Mouse (Mus musculus) forebrain, postnatal 0 days (tissue): Measurements from ENCODE around the gene Trp63. TPM values are rescaled to one million over a fixed set of nuclear protein-coding genes. Genes with fewer than 3 reads are reported as not detected.
"Not testable (repeated sequence)": the region's sequence is repeated elsewhere in the genome, so short reads cannot be mapped to it uniquely, and the experiment has no call there.

ENCODE experiments used
- ATAC-seq: fragments of 200-750 bp; cut with Nextera tagmentation; 2 replicates; pipeline ENCODE4 v1.8.0; 2017; ENCODE audit warnings: mild to moderate bottlenecking, moderate library complexity
- DNase-seq: peaks from one replicate; pipeline ENCODE4 v3.0.0-alpha.2; 2015
- H3K27ac ChIP-seq: fragments of 300-500 bp; sonication (generic); 2 replicates; pipeline ENCODE4 v1.5.1; 2014; ENCODE audit warnings: low read depth, mild to moderate bottlenecking, antibody characterized with exemption, low read length, moderate library complexity, mixed read lengths
- H3K27me3 ChIP-seq: fragments of 300-500 bp; sonication (generic); 2 replicates; pipeline ENCODE4 v1.6.1; 2014; ENCODE audit warnings: mild to moderate bottlenecking, low read length, mixed read lengths; ENCODE audit not compliant: insufficient read depth
- H3K36me3 ChIP-seq: fragments of 300-500 bp; sonication (generic); 2 replicates; pipeline ENCODE4 v1.6.1; 2014; ENCODE audit warnings: mild to moderate bottlenecking, moderate library complexity; ENCODE audit not compliant: insufficient read depth
- H3K4me1 ChIP-seq: fragments of 300-500 bp; sonication (generic); 2 replicates; pipeline ENCODE4 v1.6.1; 2014; ENCODE audit warnings: antibody characterized with exemption; ENCODE audit not compliant: insufficient read depth
- H3K4me2 ChIP-seq: fragments of 300-500 bp; sonication (generic); 2 replicates; pipeline ENCODE4 v1.6.1; 2014; ENCODE audit warnings: low read depth, mild to moderate bottlenecking, moderate library complexity
- H3K4me3 ChIP-seq: fragments of 300-500 bp; sonication (generic); 2 replicates; pipeline ENCODE4 v1.5.1; 2014; ENCODE audit warnings: low read depth, low read length, mixed read lengths
- H3K9ac ChIP-seq: fragments of 300-500 bp; sonication (generic); 2 replicates; pipeline ENCODE4 v1.6.1; 2014; ENCODE audit warnings: mild to moderate bottlenecking
- H3K9me3 ChIP-seq: fragments of 300-500 bp; sonication (generic); 2 replicates; pipeline ENCODE4 v1.6.1; 2016; ENCODE audit warnings: low read length
- CTCF ChIP-seq: sonication (generic); IDR thresholded peaks from 2 replicates; pipeline ENCODE4 v1.5.1; 2016; ENCODE audit warnings: antibody characterized with exemption, control low read depth, low read depth
- WGBS: fragments of 180-500 bp; shearing (Covaris S2); extraction: QIAGEN DNeasy Blood & Tissue Kit; methylation state at CpG from one replicate; pipeline ENCODE4 v1.1.7; 2014; 5-methylcytosine and 5-hydroxymethylcytosine counted together
- polyA plus RNA-seq: library from polyadenylated mRNA; unstranded; fragments of >200 nt; fragmentation: Nextera tagmentation; extraction: Ambion mirVana; gene quantifications from 2 replicates; pipeline ENCODE4 v1.2.1, GENCODE M21; 2015
- total RNA-seq: library from RNA; depleted of rRNA; stranded (reverse); fragments of >200 nt; gene quantifications from 2 replicates; pipeline ENCODE4 v1.2.3, GENCODE M21; 2014; rRNA removed

Gene Trp63
- total RNA-seq (0.14 and 0.23 TPM in 2 replicates), polyA plus RNA-seq (0.15 and 0.23 TPM in 2 replicates)

GRCm38 (mm10) chr16:25683531-25684248 lies at the start of gene Trp63:
Trp63 (plus strand) TSS chr16:25683763.
- Histone ChIP-seq H3K4me1 (no peaks in the 10 kb centered on the region), H3K36me3 (no peaks in the 10 kb centered on the region), H3K9me3 (no peaks in the 10 kb centered on the region), H3K4me2 (no peak within 1 kb of the TSS), H3K27me3 (no peaks in the 10 kb centered on the region), H3K9ac (no peak within 1 kb of the TSS), H3K27ac (no peak within 1 kb of the TSS), H3K4me3 (no peak within 1 kb of the TSS)
- WGBS, result 41% methylated on average over 8 of the region's 8 CpGs
- no peak for TF ChIP-seq CTCF
- ATAC-seq (no peak), DNase-seq (no peak)

GRCm38 (mm10) chr16:25644716-25645115 lies 38.8 kb upstream of the Trp63 start:
- not testable (repeated sequence) for ATAC-seq, H3K27me3 ChIP-seq, H3K27ac ChIP-seq, H3K4me2 ChIP-seq, H3K4me1 ChIP-seq, DNase-seq, H3K4me3 ChIP-seq, H3K36me3 ChIP-seq, H3K9ac ChIP-seq, H3K9me3 ChIP-seq
- 86% methylated on average over 4 of the region's 4 CpGs for WGBS

- Histone ChIP-seq H3K36me3 (no peaks in the 10 kb centered on the region), H3K9me3 (no peaks in the 10 kb centered on the region), H3K4me2 (no peak overlapping the region), H3K27me3 (no peaks in the 10 kb centered on the region), H3K27ac (no peak overlapping the region), H3K4me1 (no peaks in the 10 kb centered on the region), H3K4me3 (no peak overlapping the region), H3K9ac (no peak overlapping the region)
- DNase-seq (no peak), ATAC-seq (no peak)
- TF ChIP-seq CTCF, result no peak
- 30% methylated on average over 9 of the region's 9 CpGs for WGBS
Observed at GRCm38 (mm10) chr16:25660510-25661235, 22.9 kb upstream of the Trp63 start.

- no peaks in the 10 kb centered on the region for H3K27me3 ChIP-seq
- no peak overlapping the region for H3K27ac ChIP-seq
- WGBS, result 67% methylated on average over 3 of the region's 3 CpGs
- no peaks in the 10 kb centered on the region for H3K36me3 ChIP-seq
- ATAC-seq (no peak), DNase-seq (no peak)
- H3K9me3 ChIP-seq, result no peaks in the 10 kb centered on the region
- no peaks in the 10 kb centered on the region for H3K4me1 ChIP-seq
- TF ChIP-seq CTCF, result no peak
- H3K4me3 ChIP-seq, result no peak overlapping the region
- no peak overlapping the region for H3K4me2 ChIP-seq
- H3K9ac ChIP-seq, result no peak overlapping the region
Observed at GRCm38 (mm10) chr16:25663116-25663515, 20.4 kb upstream of the Trp63 start.

GRCm38 (mm10) chr16:25673861-25674440 lies 9.6 kb upstream of the Trp63 start:
- no peak for TF ChIP-seq CTCF

GRCm38 (mm10) chr16:25680369-25680768 lies 3.2 kb upstream of the Trp63 start:
- no peaks in the 10 kb centered on the region for H3K36me3 ChIP-seq

More at GRCm38 (mm10) chr16:25673861-25674440, 9.6 kb upstream of the Trp63 start:
- Histone ChIP-seq H3K27ac (no peak overlapping the region), H3K4me2 (no peak overlapping the region), H3K4me3 (no peak overlapping the region), H3K9ac (no peak overlapping the region), H3K9me3 (no peaks in the 10 kb centered on the region), H3K4me1 (no peaks in the 10 kb centered on the region), H3K27me3 (no peaks in the 10 kb centered on the region), H3K36me3 (no peaks in the 10 kb centered on the region)
- 61% methylated on average over 5 of the region's 5 CpGs for WGBS
- ATAC-seq (no peak), DNase-seq (no peak)

GRCm38 (mm10) chr16:25682533-25682932 lies 1.0 kb upstream of the Trp63 start:
- no peak overlapping the region for H3K4me2 ChIP-seq
- H3K36me3 ChIP-seq, result no peaks in the 10 kb centered on the region
- H3K4me1 ChIP-seq, result no peaks in the 10 kb centered on the region
- DNase-seq, result peak; percentile 66
- H3K27ac ChIP-seq, result no peak overlapping the region
- H3K27me3 ChIP-seq, result no peaks in the 10 kb centered on the region
- H3K4me3 ChIP-seq, result no peak overlapping the region
- peak; percentile 62 for ATAC-seq
- WGBS, result 56% methylated on average over 4 of the region's 4 CpGs
- H3K9me3 ChIP-seq, result no peaks in the 10 kb centered on the region
- no peak for TF ChIP-seq CTCF
- no peak overlapping the region for H3K9ac ChIP-seq

More at GRCm38 (mm10) chr16:25680369-25680768, 3.2 kb upstream of the Trp63 start:
- Histone ChIP-seq H3K9me3 (no peaks in the 10 kb centered on the region), H3K4me3 (no peak overlapping the region), H3K27ac (no peak overlapping the region), H3K9ac (no peak overlapping the region), H3K4me1 (no peaks in the 10 kb centered on the region), H3K4me2 (no peak overlapping the region), H3K27me3 (no peaks in the 10 kb centered on the region)
- peak; percentile 25 for DNase-seq
- ATAC-seq, result no peak; the same call in 1 of the 2 replicates
- 74% methylated on average over 5 of the region's 5 CpGs for WGBS
- no peak for TF ChIP-seq CTCF
